Mouse (Mus musculus) hindbrain, embryonic 15.5 days (tissue): Measurements from ENCODE around the gene Krt86. TPM values are rescaled to one million over a fixed set of nuclear protein-coding genes. Genes with fewer than 3 reads are reported as not detected.
"Not testable (repeated sequence)": the region's sequence is repeated elsewhere in the genome, so short reads cannot be mapped to it uniquely, and the experiment has no call there.

ENCODE experiments used
- ATAC-seq: fragments of 200-750 bp; cut with Nextera tagmentation; 2 replicates; pipeline ENCODE4 v1.8.0; 2017; ENCODE audit warnings: low read depth, moderate number of reproducible peaks, moderate TSS enrichment; ENCODE audit not compliant: low FRiP score
- H3K27ac ChIP-seq: fragments of 300-500 bp; sonication (generic); replicated peaks from 2 replicates; pipeline ENCODE4 v1.5.1; 2015; ENCODE audit warnings: mild to moderate bottlenecking, inconsistent platforms
- H3K27me3 ChIP-seq: fragments of 300-500 bp; sonication (generic); 2 replicates; pipeline ENCODE4 v1.6.1; 2015; ENCODE audit warnings: control low read depth, inconsistent platforms
- H3K36me3 ChIP-seq: fragments of 300-500 bp; sonication (generic); 2 replicates; pipeline ENCODE4 v1.6.1; 2015; ENCODE audit warnings: control low read depth, inconsistent platforms
- H3K4me1 ChIP-seq: fragments of 300-500 bp; sonication (generic); replicated peaks from 2 replicates; pipeline ENCODE4 v1.6.1; 2015; ENCODE audit warnings: control low read depth, inconsistent platforms
- H3K4me2 ChIP-seq: fragments of 300-500 bp; sonication (generic); 2 replicates; pipeline ENCODE4 v1.6.1; 2015; ENCODE audit warnings: moderate library complexity, mild to moderate bottlenecking, inconsistent platforms
- H3K4me3 ChIP-seq: fragments of 300-500 bp; sonication (generic); 2 replicates; pipeline ENCODE4 v1.5.1; 2015; ENCODE audit warnings: mild to moderate bottlenecking, inconsistent platforms
- H3K9ac ChIP-seq: fragments of 300-500 bp; sonication (generic); 2 replicates; pipeline ENCODE4 v1.6.1; 2015; ENCODE audit warnings: inconsistent platforms
- H3K9me3 ChIP-seq: fragments of 300-500 bp; sonication (generic); 2 replicates; pipeline ENCODE4 v1.6.1; 2016; ENCODE audit warnings: control low read depth, inconsistent platforms
- WGBS: fragments of 180-500 bp; shearing (Covaris S2); methylation state at CpG from one replicate; pipeline ENCODE4 v1.1.7; 2015; 5-methylcytosine and 5-hydroxymethylcytosine counted together
- polyA plus RNA-seq: library from polyadenylated mRNA; unstranded; fragments of >200 nt; fragmentation: Nextera tagmentation; extraction: Ambion mirVana; gene quantifications from 2 replicates; pipeline ENCODE4 v1.2.1, GENCODE M21; 2015

The Krt86 gene
- polyA plus RNA-seq, 1 experiment from 2014 or later, result 0.12 TPM

DNA sequence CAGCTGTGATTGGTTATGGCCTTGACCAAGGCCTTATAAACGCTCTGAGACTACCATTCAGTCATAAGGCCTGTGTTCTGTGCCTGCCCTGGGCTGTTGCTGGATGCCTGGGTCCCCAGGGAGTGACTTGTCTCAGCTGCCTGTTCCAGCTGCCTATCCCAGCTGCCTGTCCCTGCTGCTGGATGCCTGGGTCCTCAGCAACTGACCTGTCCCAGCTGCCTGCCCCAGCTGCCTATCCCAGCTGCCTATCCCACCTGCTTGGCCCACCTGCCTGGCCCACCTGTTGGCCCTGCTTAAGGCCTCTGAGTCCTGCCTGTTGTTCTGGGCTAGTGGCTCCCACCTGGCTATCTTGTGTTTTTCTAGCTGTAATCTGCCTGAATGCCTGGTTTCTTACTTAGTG is 20.9 kb downstream of the Krt86 start:
- WGBS, result 53% methylated on average over 1 of the region's 1 CpGs
- Histone ChIP-seq H3K9ac (no peak overlapping the region), H3K36me3 (no peaks in the 10 kb centered on the region), H3K27me3 (no peaks in the 10 kb centered on the region), H3K9me3 (no peaks in the 10 kb centered on the region), H3K4me1 (no peaks in the 10 kb centered on the region), H3K27ac (no peak overlapping the region), H3K4me3 (no peak overlapping the region), H3K4me2 (no peak overlapping the region)
- no peak for ATAC-seq

DNA sequence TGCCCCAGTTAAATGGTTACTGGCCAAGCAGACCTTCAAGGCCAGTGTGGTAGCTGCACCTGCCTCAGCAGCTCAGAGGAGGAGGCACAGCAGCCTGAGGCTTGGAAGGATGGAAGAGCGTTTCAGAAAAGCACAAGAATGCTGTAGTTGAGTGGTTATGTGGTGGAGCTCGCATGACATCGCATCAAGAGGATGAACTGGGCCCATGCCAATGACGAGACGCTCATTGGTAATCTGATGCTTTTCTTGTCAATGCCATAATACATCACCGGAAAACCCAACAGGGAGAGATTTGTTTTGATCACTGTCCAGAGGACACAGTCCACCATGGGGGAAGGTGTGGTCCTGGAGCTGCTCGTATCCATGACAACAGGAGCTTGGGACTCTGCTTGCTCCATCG is 22.0 kb downstream of the Krt86 start:
- Histone ChIP-seq H3K4me3 (no peak overlapping the region), H3K4me1 (no peaks in the 10 kb centered on the region), H3K27ac (no peak overlapping the region), H3K36me3 (no peaks in the 10 kb centered on the region), H3K27me3 (no peaks in the 10 kb centered on the region), H3K9ac (no peak overlapping the region), H3K9me3 (no peaks in the 10 kb centered on the region), H3K4me2 (no peak overlapping the region)
- no peak for ATAC-seq
- 89% methylated on average over 8 of the region's 8 CpGs for WGBS

DNA sequence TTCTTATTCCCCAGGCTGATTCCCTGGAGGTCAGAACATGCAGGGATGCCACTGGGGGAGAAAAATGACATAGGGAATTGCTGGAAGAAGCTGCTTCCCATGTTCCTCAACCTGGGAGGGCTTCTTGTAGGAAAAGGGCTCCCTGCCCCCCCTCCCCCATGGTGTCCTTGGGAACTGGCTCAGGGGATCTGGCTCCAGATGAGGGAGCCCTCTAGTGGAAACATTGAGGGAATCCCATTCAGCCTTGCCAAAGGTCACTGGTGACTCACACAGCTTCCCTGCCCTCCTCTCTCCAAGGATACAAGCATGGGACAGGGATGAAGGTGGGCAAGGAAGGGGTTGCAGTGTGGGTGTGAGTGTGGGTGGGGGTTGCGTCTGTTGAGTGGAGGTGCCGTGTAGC is 23.9 kb downstream of the Krt86 start:
- Histone ChIP-seq H3K9me3 (no peaks in the 10 kb centered on the region), H3K9ac (no peak overlapping the region), H3K4me3 (no peak overlapping the region), H3K4me1 (no peaks in the 10 kb centered on the region), H3K27me3 (no peaks in the 10 kb centered on the region), H3K36me3 (no peaks in the 10 kb centered on the region), H3K4me2 (no peak overlapping the region), H3K27ac (no peak overlapping the region)
- ATAC-seq, result no peak
- WGBS, result 72% methylated on average over 2 of the region's 2 CpGs

DNA sequence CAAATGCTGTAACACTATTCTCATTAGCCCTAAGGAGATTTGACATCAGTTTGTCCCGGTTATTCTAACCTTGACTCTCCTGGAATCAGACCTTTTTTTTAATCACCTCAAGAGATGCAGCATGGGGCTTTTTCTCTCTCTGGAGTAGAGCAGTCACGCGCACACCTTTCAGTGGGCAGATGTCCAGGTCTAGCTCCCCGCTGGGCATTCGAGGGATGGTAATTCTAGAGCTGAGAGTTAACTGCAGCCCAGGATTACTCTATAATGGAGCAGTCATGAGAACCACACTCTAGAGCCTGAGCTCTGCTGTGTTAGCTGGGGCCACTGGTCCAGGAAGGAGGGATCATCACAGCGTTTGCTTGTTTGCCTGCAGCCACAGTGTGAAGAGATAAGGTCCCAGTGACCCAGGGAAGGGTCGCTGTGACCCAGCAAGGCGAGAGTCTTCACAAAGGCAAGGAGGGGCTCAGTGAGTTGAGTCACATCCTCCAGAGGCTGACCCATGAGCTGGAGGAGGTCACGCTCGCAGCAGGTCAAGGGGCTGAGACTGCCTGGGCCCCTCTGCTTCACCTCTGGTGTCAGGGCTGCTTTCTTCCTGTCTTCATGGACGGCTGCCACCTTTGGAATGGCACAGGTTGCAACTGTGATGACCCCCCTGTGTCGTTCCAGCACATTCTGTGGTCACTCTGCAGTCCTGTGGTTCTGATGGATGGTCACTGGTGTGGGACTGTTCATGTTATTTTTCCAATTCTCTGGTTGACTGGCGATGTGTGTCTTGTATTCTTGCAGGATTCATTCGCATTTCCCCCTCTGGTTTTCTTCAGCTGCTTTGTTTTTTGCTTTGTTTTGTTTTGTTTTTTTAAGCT is 33.8 kb downstream of the Krt86 start:
- Histone ChIP-seq H3K36me3 (no peaks in the 10 kb centered on the region), H3K9ac (no peak overlapping the region), H3K27me3 (no peaks in the 10 kb centered on the region), H3K4me2 (no peak overlapping the region), H3K27ac (no peak overlapping the region), H3K4me3 (no peak overlapping the region), H3K4me1 (no peaks in the 10 kb centered on the region), H3K9me3 (no peaks in the 10 kb centered on the region)
- ATAC-seq, result no peak
- WGBS, result 59% methylated on average over 14 of the region's 14 CpGs

DNA sequence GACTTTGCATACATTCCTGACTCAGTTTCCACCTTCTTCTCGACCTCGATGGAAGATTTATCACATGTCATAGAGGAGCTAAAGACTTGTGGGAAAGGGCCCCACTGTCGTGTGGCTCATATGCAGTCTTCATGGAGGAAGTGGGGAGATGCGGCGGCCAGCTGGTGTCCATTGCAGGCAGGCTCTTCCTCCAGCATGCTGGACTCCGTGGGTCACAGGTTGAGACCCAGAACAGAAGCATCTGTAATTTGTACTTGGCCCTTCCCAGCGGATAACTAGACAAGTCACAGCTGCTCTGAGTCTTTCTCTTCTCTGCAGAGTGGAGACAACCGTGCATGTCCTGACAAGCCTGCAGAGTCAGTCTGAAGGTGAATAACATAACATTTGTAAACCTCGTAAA is 35.0 kb downstream of the Krt86 start:
- H3K9ac ChIP-seq, result no peak overlapping the region
- H3K27ac ChIP-seq, result no peak overlapping the region
- no peaks in the 10 kb centered on the region for H3K27me3 ChIP-seq
- no peaks in the 10 kb centered on the region for H3K4me1 ChIP-seq
- no peaks in the 10 kb centered on the region for H3K36me3 ChIP-seq
- H3K4me2 ChIP-seq, result no peak overlapping the region
- no peaks in the 10 kb centered on the region for H3K9me3 ChIP-seq
- 90% methylated on average over 9 of the region's 9 CpGs for WGBS
- no peak for ATAC-seq
- no peak overlapping the region for H3K4me3 ChIP-seq

DNA sequence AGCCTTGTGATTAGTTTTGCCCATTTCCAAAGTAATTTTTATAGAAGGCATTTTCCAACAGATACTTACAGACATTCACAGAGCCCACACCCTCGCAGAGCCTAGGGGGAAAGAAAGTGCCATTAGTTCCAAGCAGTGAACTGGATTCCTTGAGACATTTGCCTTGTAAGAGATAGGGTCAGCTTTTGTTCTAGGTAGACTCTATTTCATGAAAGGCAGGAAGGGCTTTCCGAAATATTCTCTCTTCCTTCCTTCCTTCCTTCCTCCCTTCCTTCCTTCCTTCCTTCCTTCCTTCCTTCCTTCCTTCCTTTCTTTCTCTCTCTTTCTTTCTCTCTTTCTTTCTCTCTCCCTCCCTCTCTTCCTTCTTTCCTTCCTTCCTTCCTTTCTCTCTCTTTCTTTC is 43.9 kb downstream of the Krt86 start, which contains the start of gene Gm49425:
Gm49425 (minus strand) TSS at position 101 of the 400 bp plus-strand sequence.
- H3K9ac ChIP-seq, H3K4me2 ChIP-seq, H3K9me3 ChIP-seq, H3K27ac ChIP-seq, ATAC-seq, H3K4me1 ChIP-seq, H3K36me3 ChIP-seq, H3K27me3 ChIP-seq, H3K4me3 ChIP-seq: not testable (repeated sequence)
- WGBS, result 81% methylated on average over 2 of the region's 2 CpGs

DNA sequence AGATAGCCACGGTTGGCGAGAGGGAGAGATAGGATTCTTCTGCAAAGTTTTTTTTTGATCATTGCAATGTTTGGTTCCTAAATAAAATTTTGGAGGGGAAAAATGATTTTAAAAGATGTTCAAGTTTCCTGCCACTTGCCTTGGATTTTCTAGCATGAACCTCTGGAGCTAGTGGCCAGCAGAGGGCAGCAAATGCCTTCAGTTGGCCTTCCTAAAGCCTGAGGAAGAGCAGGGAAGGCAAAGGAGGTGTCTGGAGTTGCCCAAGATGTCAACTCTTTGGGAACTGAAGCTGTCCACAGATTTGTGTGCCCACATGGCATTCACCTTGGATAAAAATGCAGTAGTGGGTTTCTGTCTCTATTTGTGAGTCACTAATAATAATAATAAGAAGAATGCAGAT is 46.5 kb downstream of the Krt86 start:
- Histone ChIP-seq H3K9ac (no peak overlapping the region), H3K9me3 (no peaks in the 10 kb centered on the region), H3K36me3 (no peaks in the 10 kb centered on the region), H3K27ac (no peak overlapping the region), H3K4me1 (no peaks in the 10 kb centered on the region), H3K27me3 (0 out of 2 replicates have a peak, but pooled peaks cover 8% of the 10 kb centered on the region), H3K4me3 (no peak overlapping the region), H3K4me2 (no peak overlapping the region)
- 20% methylated on average over 2 of the region's 2 CpGs for WGBS
- no peak for ATAC-seq

DNA sequence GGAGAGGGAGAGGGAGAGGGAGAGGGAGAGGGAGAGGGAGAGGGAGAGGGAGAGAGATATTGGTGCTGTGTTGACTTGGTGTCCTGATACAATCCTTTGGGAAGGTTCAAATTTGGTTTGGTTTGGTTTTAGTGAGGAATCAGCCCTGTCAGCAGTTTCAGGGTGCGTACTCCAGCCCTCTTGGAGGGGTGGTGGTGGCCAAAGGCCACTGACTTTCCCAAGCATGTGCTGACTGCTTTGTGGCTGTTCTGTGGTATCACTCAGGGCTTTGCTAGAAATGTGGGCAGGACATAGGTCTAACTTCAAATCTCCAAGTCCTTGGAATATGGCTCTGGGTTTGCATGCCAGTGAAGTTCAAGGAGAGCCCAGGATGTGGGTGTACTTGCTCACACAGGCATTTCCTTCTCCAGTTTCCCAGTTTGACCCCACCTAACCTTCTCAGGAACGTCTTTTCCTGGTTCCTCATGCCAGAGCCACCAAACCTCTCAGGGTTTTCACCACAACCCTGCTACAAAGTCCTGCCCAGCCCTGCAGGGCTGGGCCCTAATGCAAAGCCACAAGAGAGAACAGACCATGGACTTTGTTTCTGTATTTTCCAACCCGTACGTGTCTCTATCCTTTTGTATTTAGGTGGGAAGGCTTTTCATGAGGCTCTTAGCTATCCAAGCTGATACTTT is 49.4 kb downstream of the Krt86 start:
- Histone ChIP-seq H3K27ac (no peak overlapping the region), H3K4me1 (no peaks in the 10 kb centered on the region), H3K9ac (no peak overlapping the region), H3K27me3 (0 out of 2 replicates have a peak, but pooled peaks cover 8% of the 10 kb centered on the region), H3K4me2 (no peak overlapping the region), H3K9me3 (no peaks in the 10 kb centered on the region), H3K36me3 (no peaks in the 10 kb centered on the region), H3K4me3 (no peak overlapping the region)
- no peak for ATAC-seq
- 80% methylated on average over 4 of the region's 4 CpGs for WGBS

Other genes with a start within 250 kb of the Krt86 start
- 1.9 and 2.4 TPM in 2 replicates for gene Grasp, start 249.3 kb upstream of the Krt86 start, polyA plus RNA-seq
- 6.6 and 6.9 TPM in 2 replicates for gene Nr4a1, start 219.2 kb upstream of the Krt86 start, polyA plus RNA-seq
- 75.5 and 76.5 TPM in 2 replicates for gene Atg101, start 189.2 kb upstream of the Krt86 start, polyA plus RNA-seq
- gene 6030408B16Rik, start 180.3 kb upstream of the Krt86 start, polyA plus RNA-seq, result 0.31 TPM in 1 of 2 replicates, not detected in the other
- gene Krt80, start 103.3 kb upstream of the Krt86 start, polyA plus RNA-seq, result 0.06 and 0.13 TPM in 2 replicates
- gene Krt7, start 62.4 kb upstream of the Krt86 start, polyA plus RNA-seq, result 1.3 and 1.6 TPM in 2 replicates
- gene Krt87, start 34.7 kb upstream of the Krt86 start, polyA plus RNA-seq, result 0.64 and 0.82 TPM in 2 replicates
- not detected in 2 replicates for gene Krt88, start 25.7 kb upstream of the Krt86 start, polyA plus RNA-seq
- not detected in 2 replicates for gene Krt81, start 9.7 kb upstream of the Krt86 start, polyA plus RNA-seq
- gene Krt83, start 18.0 kb downstream of the Krt86 start, polyA plus RNA-seq, result not detected in 2 replicates
- not detected in 2 replicates for gene Gm49425, start 43.8 kb downstream of the Krt86 start, polyA plus RNA-seq
- gene Krt84, start 59.3 kb downstream of the Krt86 start, polyA plus RNA-seq, result 0.05 TPM in 1 of 2 replicates, not detected in the other
- gene Krt82, start 77.2 kb downstream of the Krt86 start, polyA plus RNA-seq, result not detected in 2 replicates
- 0.12 and 0.13 TPM in 2 replicates for gene Krt90, start 89.5 kb downstream of the Krt86 start, polyA plus RNA-seq
- gene Krt75, start 100.4 kb downstream of the Krt86 start, polyA plus RNA-seq, result 0.17 and 0.18 TPM in 2 replicates
- not detected in 2 replicates for gene Gm5414, start 154.7 kb downstream of the Krt86 start, polyA plus RNA-seq
- gene Gm5478, start 173.9 kb downstream of the Krt86 start, polyA plus RNA-seq, result not detected in 2 replicates
- gene Krt6b, start 206.8 kb downstream of the Krt86 start, polyA plus RNA-seq, result not detected in 2 replicates
- 0.22 TPM in 1 of 2 replicates, not detected in the other for gene Krt6a, start 220.8 kb downstream of the Krt86 start, polyA plus RNA-seq
- 0.18 and 0.75 TPM in 2 replicates for gene Krt5, start 239.4 kb downstream of the Krt86 start, polyA plus RNA-seq